Mouse (Mus musculus) embryonic facial prominence, embryonic 11.5 days (tissue): ENCODE measurements around the gene Lsm10. TPM values are rescaled to one million over a fixed set of nuclear protein-coding genes. Genes with fewer than 3 reads are reported as not detected.

Experiments
- polyA plus RNA-seq: library from polyadenylated mRNA; unstranded; fragments of >200 nt; fragmentation: Nextera tagmentation; extraction: Ambion mirVana; gene quantifications from 2 replicates; pipeline ENCODE4 v1.2.1, GENCODE M21; 2014

Lsm10 gene
- polyA plus RNA-seq, 1 experiment from 2014 or later = 46.1 TPM

Other genes starting within 250 kb of the Lsm10 start
- gene Csf3r, start 72.1 kb upstream of the Lsm10 start, polyA plus RNA-seq = 0.42 and 0.49 TPM in 2 replicates
- 176 and 177 TPM in 2 replicates for gene Mrps15, start 49.7 kb upstream of the Lsm10 start, polyA plus RNA-seq
- gene Oscp1, start 38.1 kb upstream of the Lsm10 start, polyA plus RNA-seq = 17.1 and 18.3 TPM in 2 replicates
- 22.7 and 23.8 TPM in 2 replicates for gene Stk40, start 7.3 kb downstream of the Lsm10 start, polyA plus RNA-seq
- 48.9 and 51.0 TPM in 2 replicates for gene Eva1b, start 51.1 kb downstream of the Lsm10 start, polyA plus RNA-seq
- 4.7 and 5.0 TPM in 2 replicates for gene Sh3d21, start 66.9 kb downstream of the Lsm10 start, polyA plus RNA-seq
- 211 and 232 TPM in 2 replicates for gene Thrap3, start 106.1 kb downstream of the Lsm10 start, polyA plus RNA-seq
- 47.0 and 54.1 TPM in 2 replicates for gene Map7d1, start 159.7 kb downstream of the Lsm10 start, polyA plus RNA-seq
- 33.8 and 36.7 TPM in 2 replicates for gene Trappc3, start 165.7 kb downstream of the Lsm10 start, polyA plus RNA-seq
- gene Col8a2, start 190.2 kb downstream of the Lsm10 start, polyA plus RNA-seq = 15.7 and 18.1 TPM in 2 replicates
- 44.6 and 48.0 TPM in 2 replicates for gene Adprhl2, start 225.1 kb downstream of the Lsm10 start, polyA plus RNA-seq
- gene Tekt2, start 229.1 kb downstream of the Lsm10 start, polyA plus RNA-seq = 3.4 and 3.5 TPM in 2 replicates